Mouse (Mus musculus): Measurements from ENCODE around the gene Rpl36a-ps1. TPM values are rescaled to one million over a fixed set of nuclear protein-coding genes. Genes with fewer than 3 reads are reported as not detected.
"Not testable (repeated sequence)": the region's sequence is repeated elsewhere in the genome, so short reads cannot be mapped to it uniquely, and the experiment has no call there.

The Rpl36a-ps1 gene
- total RNA-seq (2012; rRNA removed), result 42.9 and 57.6 TPM in 2 replicates
- total RNA-seq (2014; rRNA removed), result 73.7 and 82.6 TPM in 2 replicates
- 5.7 and 6.2 TPM in 2 replicates for polyA plus RNA-seq (2012; ENCODE audit: insufficient read length, low read depth)

DNA sequence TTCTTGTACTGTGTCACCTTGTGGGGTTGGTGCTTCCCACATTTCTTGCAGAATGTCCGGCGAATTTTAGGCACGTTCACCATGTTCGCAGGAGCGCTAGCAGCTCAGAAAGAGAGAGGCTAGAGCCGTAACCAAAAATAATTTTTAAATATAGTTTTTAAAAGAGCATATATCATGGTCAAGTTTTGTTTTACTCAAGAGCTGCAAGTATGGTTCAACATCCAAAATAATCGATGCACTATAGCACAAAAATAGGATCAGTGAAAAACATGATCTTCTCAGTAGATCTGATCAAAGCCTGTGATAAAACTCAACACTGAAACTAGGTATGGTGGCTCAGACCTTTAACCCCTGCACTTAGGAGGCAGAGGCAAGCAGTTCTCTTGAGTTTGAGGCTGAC, at the start of gene Rpl36a-ps1:
Gene Rpl36a-ps1, minus strand, starts transcription at position 101 of the 400 bp plus-strand sequence.
- Histone ChIP-seq H3K9me3 (replicated peaks; ENCODE audit: low read length) (peaks cover 4% of the 10 kb centered on the region), H3K9ac (ENCODE audit: insufficient read depth, low read depth) (no peak within 1 kb of the TSS), H3K79me2 (replicated peaks; ENCODE audit: control insufficient read depth, extremely low read depth, insufficient read depth, poor library complexity, severe bottlenecking) (no peaks in the 10 kb centered on the region), H3K27me3 (replicated peaks) (no peaks in the 10 kb centered on the region), H3K4me1 (ENCODE audit: control insufficient read depth in 1 of 2, insufficient read depth in 2 of 2) (no peaks in the 10 kb centered on the region), H3K4me2 (ENCODE audit: insufficient read depth, low read depth, poor library complexity, severe bottlenecking) (no peak within 1 kb of the TSS), H3K4me3 (replicated peaks in 1 of 3; ENCODE audit: low read depth in 2 of 3, low read length in 2 of 3, poor library complexity in 1 of 3) (no peak within 1 kb of the TSS), H3K36me3 (replicated peaks in 1 of 2; ENCODE audit: control insufficient read depth in 1 of 2, insufficient read depth in 1 of 2, low read length in 1 of 2) (no peaks in the 10 kb centered on the region), H3K27ac (ENCODE audit: insufficient read depth, low read depth) (no peak within 1 kb of the TSS)
- no peak for TF ChIP-seq JUND (conservative IDR thresholded peaks at IDR 0.05; ENCODE audit: low read depth, low read length)
- TF ChIP-seq TBP (conservative IDR thresholded peaks at IDR 0.05; ENCODE audit: low read depth, low read length), result no peak
- TF ChIP-seq MXI1 (IDR thresholded peaks at IDR 0.05; ENCODE audit: low read depth, low read length), result no peak
- no peak for TF ChIP-seq MAZ (IDR thresholded peaks at IDR 0.05; ENCODE audit: low read depth, low read length)
- no peak for TF ChIP-seq NELFE (IDR thresholded peaks at IDR 0.05; ENCODE audit: low read depth, low read length)
- DNase-seq (ENCODE audit: extremely low read depth), result no peak
- in situ Hi-C loops (cut with MboI; ENCODE audit: low pct_ligation_motif_present, low pct_unique_long_range_greater_than_20kb, low sequenced_read_pairs) (no loop called here), dilution Hi-C loops (cut with MboI; ENCODE audit: extremely low pct_ligation_motif_present, extremely low pct_unique_long_range_greater_than_20kb, low sequenced_read_pairs) (no loop called here)

DNA sequence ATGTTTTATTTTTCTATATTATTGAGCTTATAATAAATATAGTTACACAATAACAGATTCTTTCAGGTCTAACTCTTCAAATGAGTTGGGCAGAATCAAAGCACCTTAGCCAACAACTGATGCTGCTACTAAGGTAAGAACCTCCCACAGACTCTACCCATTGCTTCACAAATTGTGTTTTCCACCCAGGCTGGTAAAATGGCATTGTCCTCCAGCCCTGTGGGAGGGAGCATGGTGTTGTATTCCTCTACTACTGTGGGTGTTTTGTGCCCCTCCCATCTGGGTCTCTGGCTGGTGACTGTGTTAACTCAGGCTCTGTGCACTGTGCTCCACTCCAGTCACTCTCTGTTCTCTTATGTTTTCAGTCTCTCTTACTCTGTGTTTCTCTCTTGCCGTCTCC, 49.4 kb upstream of the Rpl36a-ps1 start:
- TF ChIP-seq MXI1 (IDR thresholded peaks at IDR 0.05; ENCODE audit: low read depth, low read length) (no peak), CHD1 (IDR thresholded peaks at IDR 0.05; ENCODE audit: low read depth, low read length) (no peak), JUND (conservative IDR thresholded peaks at IDR 0.05; ENCODE audit: low read depth, low read length) (no peak), TBP (conservative IDR thresholded peaks at IDR 0.05; ENCODE audit: low read depth, low read length) (no peak), ELF1 (IDR thresholded peaks at IDR 0.05; ENCODE audit: low read depth, low read length) (no peak), USF1 (IDR thresholded peaks at IDR 0.05; ENCODE audit: low read depth, low read length) (no peak)
- Histone ChIP-seq H3K4me2 (ENCODE audit: insufficient read depth, low read depth, poor library complexity, severe bottlenecking) (peak overlapping the region; percentile 93), H3K27me3 (replicated peaks) (no peaks in the 10 kb centered on the region), H3K4me1 (ENCODE audit: control insufficient read depth in 1 of 2, insufficient read depth in 2 of 2) (peaks cover 5 to 45% of the 10 kb centered on the region in 2 experiments; a peak in 3 of 4 replicates), H3K27ac (ENCODE audit: insufficient read depth, low read depth) (no peak overlapping the region), H3K9ac (ENCODE audit: insufficient read depth, low read depth) (no peak overlapping the region; the same call in 1 of the 2 replicates), H3K36me3 (replicated peaks in 1 of 2; ENCODE audit: control insufficient read depth in 1 of 2, insufficient read depth in 1 of 2, low read length in 1 of 2) (peaks cover 5 to 23% of the 10 kb centered on the region in 2 experiments), H3K79me2 (replicated peaks; ENCODE audit: control insufficient read depth, extremely low read depth, insufficient read depth, poor library complexity, severe bottlenecking) (peaks cover 72% of the 10 kb centered on the region), H3K9me3 (replicated peaks; ENCODE audit: low read length) (no peaks in the 10 kb centered on the region), H3K4me3 (replicated peaks in 1 of 3; ENCODE audit: low read depth in 2 of 3, low read length in 2 of 3, poor library complexity in 1 of 3) (no peak overlapping the region)
- dilution Hi-C loops (cut with MboI; ENCODE audit: extremely low pct_ligation_motif_present, extremely low pct_unique_long_range_greater_than_20kb, low sequenced_read_pairs) (no loop called here), in situ Hi-C loops (cut with MboI; ENCODE audit: low pct_ligation_motif_present, low pct_unique_long_range_greater_than_20kb, low sequenced_read_pairs) (no loop called here)
- no peak for DNase-seq (ENCODE audit: extremely low read depth)

DNA sequence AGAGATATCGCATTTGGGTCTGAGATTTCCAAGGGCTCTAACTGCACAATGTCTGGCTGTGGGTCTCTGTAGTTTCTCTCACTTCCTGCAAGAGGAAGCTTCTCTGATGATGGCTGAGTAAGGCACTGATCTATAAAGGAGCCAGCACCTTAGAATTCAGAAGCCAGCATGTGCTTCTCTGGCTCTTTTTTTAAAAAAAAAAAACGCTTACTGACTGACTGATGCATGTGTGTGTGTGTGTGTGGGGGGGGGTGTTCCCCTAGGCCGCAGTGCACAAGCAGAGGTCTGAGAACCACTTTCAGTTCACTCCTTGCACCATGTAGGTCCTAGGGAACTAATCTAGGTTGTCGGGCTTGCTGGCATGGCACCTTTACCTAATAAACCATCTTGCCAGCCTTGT, 47.3 kb upstream of the Rpl36a-ps1 start:
- Histone ChIP-seq H3K27me3 (replicated peaks) (no peaks in the 10 kb centered on the region), H3K9ac (ENCODE audit: insufficient read depth, low read depth) (peak overlapping the region; percentile 71), H3K79me2 (replicated peaks; ENCODE audit: control insufficient read depth, extremely low read depth, insufficient read depth, poor library complexity, severe bottlenecking) (peaks cover 65% of the 10 kb centered on the region), H3K4me3 (replicated peaks in 1 of 3; ENCODE audit: low read depth in 2 of 3, low read length in 2 of 3, poor library complexity in 1 of 3) (peak overlapping the region in 2 of 3 experiments; percentile 20 to 37), H3K4me1 (ENCODE audit: control insufficient read depth in 1 of 2, insufficient read depth in 2 of 2) (peaks cover 2 to 43% of the 10 kb centered on the region in 2 experiments; a peak in 3 of 4 replicates), H3K27ac (ENCODE audit: insufficient read depth, low read depth) (no peak overlapping the region), H3K4me2 (ENCODE audit: insufficient read depth, low read depth, poor library complexity, severe bottlenecking) (peak overlapping the region; percentile 86), H3K36me3 (replicated peaks in 1 of 2; ENCODE audit: control insufficient read depth in 1 of 2, insufficient read depth in 1 of 2, low read length in 1 of 2) (peaks cover 14 to 32% of the 10 kb centered on the region in 2 experiments), H3K9me3 (replicated peaks; ENCODE audit: low read length) (no peaks in the 10 kb centered on the region)
- DNase-seq (ENCODE audit: extremely low read depth), result peak; percentile 18
- dilution Hi-C loops (cut with MboI; ENCODE audit: extremely low pct_ligation_motif_present, extremely low pct_unique_long_range_greater_than_20kb, low sequenced_read_pairs), result no loop called here
- in situ Hi-C loops (cut with MboI; ENCODE audit: low pct_ligation_motif_present, low pct_unique_long_range_greater_than_20kb, low sequenced_read_pairs), result no loop called here
- TF ChIP-seq MYC (IDR thresholded peaks at IDR 0.05; ENCODE audit: low read depth, low read length) (no peak), E2F4 (IDR thresholded peaks at IDR 0.05; ENCODE audit: insufficient replicate concordance, low read depth, low read length) (no peak), CHD1 (IDR thresholded peaks at IDR 0.05; ENCODE audit: low read depth, low read length) (no peak), MAX (IDR thresholded peaks at IDR 0.05; ENCODE audit: low read length) (no peak), NELFE (IDR thresholded peaks at IDR 0.05; ENCODE audit: low read depth, low read length) (no peak), PAX5 (IDR thresholded peaks at IDR 0.05; ENCODE audit: low read length) (no peak), SIN3A (IDR thresholded peaks at IDR 0.05; ENCODE audit: low read length) (no peak), ZNF384 (IDR thresholded peaks at IDR 0.05; ENCODE audit: low read depth, low read length) (peak; percentile 80)

DNA sequence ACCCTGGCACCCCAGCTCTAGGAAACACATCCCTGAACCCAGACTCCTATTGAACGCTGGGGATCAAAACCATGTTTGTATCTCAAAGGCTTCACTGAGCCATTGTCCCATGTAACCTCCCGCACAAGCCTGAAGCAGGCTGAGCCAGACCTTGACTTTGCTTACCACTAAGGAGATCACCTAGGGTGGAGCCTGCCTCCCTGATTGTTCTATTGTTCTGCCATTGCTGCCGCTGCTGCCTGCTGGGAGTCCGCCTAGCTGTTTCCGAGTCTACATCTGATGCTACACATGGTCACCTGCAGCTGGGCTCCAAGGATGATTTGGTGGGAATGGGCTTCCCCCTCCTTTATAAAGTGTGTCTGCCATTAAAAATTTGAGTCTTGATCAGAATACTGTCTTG, 45.2 kb upstream of the Rpl36a-ps1 start:
- H3K9ac ChIP-seq (ENCODE audit: insufficient read depth, low read depth); dilution Hi-C loops (cut with MboI; ENCODE audit: extremely low pct_ligation_motif_present, extremely low pct_unique_long_range_greater_than_20kb, low sequenced_read_pairs); DNase-seq (ENCODE audit: extremely low read depth); H3K27ac ChIP-seq (ENCODE audit: insufficient read depth, low read depth); H3K4me3 ChIP-seq (replicated peaks in 1 of 3; ENCODE audit: low read depth in 2 of 3, low read length in 2 of 3, poor library complexity in 1 of 3); H3K27me3 ChIP-seq (replicated peaks); H3K4me2 ChIP-seq (ENCODE audit: insufficient read depth, low read depth, poor library complexity, severe bottlenecking); in situ Hi-C loops (cut with MboI; ENCODE audit: low pct_ligation_motif_present, low pct_unique_long_range_greater_than_20kb, low sequenced_read_pairs); H3K9me3 ChIP-seq (replicated peaks; ENCODE audit: low read length): not testable (repeated sequence)
- Histone ChIP-seq H3K79me2 (replicated peaks; ENCODE audit: control insufficient read depth, extremely low read depth, insufficient read depth, poor library complexity, severe bottlenecking) (peaks cover 51% of the 10 kb centered on the region), H3K36me3 (replicated peaks in 1 of 2; ENCODE audit: control insufficient read depth in 1 of 2, insufficient read depth in 1 of 2, low read length in 1 of 2) (peaks cover 21 to 39% of the 10 kb centered on the region in 2 experiments), H3K4me1 (ENCODE audit: control insufficient read depth in 1 of 2, insufficient read depth in 2 of 2) (peaks cover 2 to 40% of the 10 kb centered on the region in 2 experiments; a peak in 3 of 4 replicates)

Data from CH12.LX (cell line).